Mouse (Mus musculus) gastrocnemius, postnatal 36 days (tissue): Measurements from ENCODE around the gene Gm5662. TPM values are rescaled to one million over a fixed set of nuclear protein-coding genes. Genes with fewer than 3 reads are reported as not detected.
"Not testable (repeated sequence)": the region's sequence is repeated elsewhere in the genome, so short reads cannot be mapped to it uniquely, and the experiment has no call there.

ENCODE experiments used
- DNase-seq, 2 experiments: peaks; one replicate each; pipeline ENCODE4 v3.0.0; 2022
- intact Hi-C: fragments of 180-260 bp; cut with DNase I; formaldehyde crosslinking; loops from one replicate; pipeline ENCODE4 v1.15.1; 2025
- long read RNA-seq, 2 experiments: library from polyadenylated mRNA; stranded (forward); transcript quantifications; one replicate each; pipeline ENCODE4 v2.0.0; 2021
- total RNA-seq, 2 experiments: library from RNA; stranded (reverse); gene quantifications; 2 replicates each; pipeline ENCODE4 v1.2.3; 2021

Gm5662 gene
- not detected for total RNA-seq
- long read RNA-seq, experiment 1 = 0 reads
- long read RNA-seq, experiment 2 = 0 reads

DNA sequence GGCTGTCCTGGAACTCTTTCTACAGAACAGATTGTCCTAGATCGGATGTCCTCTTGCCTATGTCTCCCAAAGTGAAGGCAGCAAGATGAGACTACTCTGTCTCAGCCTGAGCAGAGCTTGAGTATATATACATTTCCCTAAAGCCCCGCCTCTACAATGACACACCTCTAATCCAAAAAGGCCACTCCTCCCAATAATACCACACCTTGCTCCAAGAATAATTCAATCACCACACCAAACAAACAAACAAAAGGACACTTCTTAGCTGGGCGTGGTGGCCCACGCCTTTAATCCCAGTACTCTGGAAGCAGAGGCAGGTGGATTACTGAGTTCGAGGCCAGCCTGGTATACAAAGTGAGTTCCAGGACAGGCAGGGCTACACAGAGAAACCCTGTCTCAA, at the start of gene Gm5662:
Gene Gm5662, minus strand, starts transcription at position 101 of the 400 bp plus-strand sequence.
- DNase-seq, intact Hi-C loops: not testable (repeated sequence)

GRCm38 (mm10) chr12:88323926-88324325, 49.6 kb upstream of the Gm5662 start, which contains the start of gene Gm5039:
TSS of gene Gm5039 (minus strand) at chr12:88324026.
- DNase-seq, intact Hi-C loops: not testable (repeated sequence)

DNA sequence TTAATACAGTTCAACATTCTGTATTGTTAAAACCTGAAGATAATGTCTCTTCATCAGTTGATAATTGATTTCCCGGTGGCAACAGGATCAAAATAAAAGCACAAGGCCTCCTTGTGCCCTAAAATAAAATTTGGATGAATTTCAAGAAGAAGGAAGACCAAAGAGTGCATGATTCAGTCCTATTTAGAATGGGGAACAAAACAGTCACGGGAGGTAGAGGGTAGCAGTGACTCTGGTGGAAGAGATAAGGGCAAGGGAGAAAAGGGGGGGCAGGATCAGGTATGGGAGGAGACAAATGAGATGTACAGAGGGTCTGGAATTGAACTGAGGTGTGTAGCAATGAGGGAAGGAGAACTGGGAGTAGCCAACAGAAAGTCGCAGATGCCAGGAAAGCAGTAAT, 40.3 kb upstream of the Gm5662 start:
- no peak for DNase-seq
- intact Hi-C loops = no loop called here

- intact Hi-C loops, DNase-seq: not testable (repeated sequence)
Observed at GRCm38 (mm10) chr12:88297171-88297570, 22.9 kb upstream of the Gm5662 start.

GRCm38 (mm10) chr12:88293082-88293481, 18.8 kb upstream of the Gm5662 start:
- intact Hi-C loops, DNase-seq: not testable (repeated sequence)

- DNase-seq, intact Hi-C loops: not testable (repeated sequence)
Observed at GRCm38 (mm10) chr12:88285224-88285623, 10.9 kb upstream of the Gm5662 start.

DNA sequence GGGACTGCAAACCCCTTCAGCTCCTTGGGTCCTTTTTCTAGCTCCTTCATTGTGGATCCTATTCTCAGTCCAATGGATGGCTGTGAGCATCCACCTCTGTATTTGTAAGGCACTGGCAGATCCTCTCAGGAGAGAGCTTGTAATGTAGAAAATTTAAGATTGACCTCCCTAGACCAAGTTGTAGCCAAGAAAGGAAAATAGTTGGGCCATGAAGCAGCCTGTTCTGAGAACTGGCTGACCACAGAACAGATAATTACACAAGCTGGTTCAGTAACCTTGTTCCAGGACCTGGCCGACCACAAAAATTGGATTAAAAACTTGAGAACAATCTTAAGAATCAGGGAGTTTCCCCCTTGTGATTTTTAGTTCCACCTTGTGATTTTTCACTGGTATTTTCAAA, 17.1 kb downstream of the Gm5662 start:
- no peak for DNase-seq
- intact Hi-C loops = loop anchor here (10.0 kb wide), 1 partner anchor 362 kb away; the partner anchor contains the start of gene Gm2022

GRCm38 (mm10) chr12:88255917-88256316, 18.4 kb downstream of the Gm5662 start:
- intact Hi-C loops = loop anchor here (10.0 kb wide), 1 partner anchor 361 kb away; the partner anchor contains the start of gene Gm2022
- not testable (repeated sequence) for DNase-seq

- intact Hi-C loops = loop anchor here (10.0 kb wide), 1 partner anchor 355 kb away; the partner anchor contains the start of gene Gm2022
- DNase-seq = not testable (repeated sequence)
Observed at GRCm38 (mm10) chr12:88250000-88250399, 24.3 kb downstream of the Gm5662 start, which contains the start of gene Gm8332. TSS of gene Gm8332 (minus strand) at chr12:88250100.

DNA sequence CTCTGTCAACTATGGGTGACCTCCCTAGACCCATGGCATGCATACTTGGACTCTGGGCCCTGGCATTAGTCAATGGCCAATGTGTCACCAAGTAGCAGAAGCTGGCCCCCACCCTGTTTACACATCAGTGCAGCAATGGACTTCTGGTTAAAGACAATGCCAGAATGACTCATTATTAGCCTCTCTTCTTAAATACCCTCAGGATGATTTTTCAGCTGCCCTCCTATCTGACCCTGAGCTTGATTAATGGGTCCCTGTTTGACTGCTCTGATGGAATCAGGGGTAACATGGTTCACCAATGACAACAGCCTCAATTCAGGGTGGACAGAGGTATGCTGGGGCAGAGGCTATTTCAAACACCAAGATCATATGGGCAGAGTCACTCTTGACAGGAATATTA, 28.5 kb downstream of the Gm5662 start:
- DNase-seq, intact Hi-C loops: not testable (repeated sequence)

DNA sequence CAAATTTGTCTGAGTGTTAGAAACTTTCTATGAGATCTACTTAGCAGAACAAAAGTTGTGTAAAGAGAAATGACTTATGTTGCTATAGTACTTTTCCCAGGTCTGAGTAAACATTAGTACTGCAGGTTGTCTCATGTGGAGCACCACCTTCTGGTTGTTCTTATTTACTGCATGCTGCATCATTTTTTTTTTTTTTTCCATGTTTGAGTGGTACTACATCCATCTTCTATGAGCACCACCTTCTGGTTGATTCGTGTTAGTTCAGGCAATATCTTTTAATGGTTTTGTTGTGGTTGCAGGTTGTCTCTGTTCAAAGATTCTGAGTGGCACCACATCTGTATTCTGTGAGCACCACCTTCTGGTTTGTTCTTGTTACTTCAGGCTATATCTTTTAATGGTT, 31.4 kb downstream of the Gm5662 start:
- intact Hi-C loops, DNase-seq: not testable (repeated sequence)

Other genes with a start within 250 kb of the Gm5662 start
- not detected for gene Gm2056, start 247.5 kb downstream of the Gm5662 start, total RNA-seq
- gene Gm16368, start 190.8 kb downstream of the Gm5662 start, total RNA-seq = not detected
- not detected for gene Gm10436, start 92.4 kb downstream of the Gm5662 start, total RNA-seq
- not detected for gene Gm8332, start 24.4 kb downstream of the Gm5662 start, total RNA-seq
- not detected for gene Gm5039, start 49.5 kb upstream of the Gm5662 start, total RNA-seq
- gene Adck1, start 86.1 kb upstream of the Gm5662 start, total RNA-seq = 10 to 100 TPM; 14.9 to 15.5 TPM